In genomic region chr3:107895194-107895719, GRCm38 (mm10) we compare ENCODE assay signal across 8 mouse cellular contexts. TPM values are rescaled to one million over a fixed set of nuclear protein-coding genes. Genes with fewer than 3 reads are reported as not detected.
DNase-seq lines count a peak whose midpoint lies in the region; ATAC-seq and TF ChIP-seq lines count a peak whose summit lies in the region.

No protein-coding gene starts in this region.

- peak overlapping the region; percentile 87; the same call in 1 of the 2 replicates for H3K9ac ChIP-seq in embryonic facial prominence, embryonic 15.5 days
- H3K9ac ChIP-seq in neural tube, embryonic 13.5 days, result peak overlapping the region; percentile 94

- peak overlapping the region; percentile 77 for H3K4me3 ChIP-seq in left cerebral cortex, adult 2 months
- H3K4me3 ChIP-seq in embryonic facial prominence, embryonic 15.5 days (replicated peaks), result peak overlapping the region; percentile 77
- peak overlapping the region; percentile 84 for H3K4me3 ChIP-seq in limb, embryonic 10.5 days
- peak overlapping the region; percentile 77 for H3K4me3 ChIP-seq in neural tube, embryonic 13.5 days

- H3K4me1 ChIP-seq in embryonic facial prominence, embryonic 15.5 days, result peaks cover 9% of the 10 kb centered on the region
- H3K4me1 ChIP-seq in limb, embryonic 10.5 days, result peaks cover 14% of the 10 kb centered on the region
- peaks cover 16% of the 10 kb centered on the region for H3K4me1 ChIP-seq in neural tube, embryonic 13.5 days (replicated peaks)

- peak overlapping the region; percentile 76 for H3K27ac ChIP-seq in left cerebral cortex, adult 2 months
- H3K27ac ChIP-seq in embryonic facial prominence, embryonic 15.5 days (replicated peaks), result peak overlapping the region; percentile 77
- H3K27ac ChIP-seq in limb, embryonic 10.5 days, result peak overlapping the region; percentile 94
- peak overlapping the region; percentile 82; the same call in 1 of the 2 replicates for H3K27ac ChIP-seq in neural tube, embryonic 13.5 days (replicated peaks)

- intact Hi-C loops in left cerebral cortex, adult 2 months (cut with DNase I), result no loop called here
- intact Hi-C loops in gastrocnemius, postnatal 36 days (cut with DNase I), result no loop called here

- H3K4me2 ChIP-seq in embryonic facial prominence, embryonic 15.5 days (replicated peaks), result peak overlapping the region; percentile 79
- H3K4me2 ChIP-seq in neural tube, embryonic 13.5 days, result peak overlapping the region; percentile 83

- H3K36me3 ChIP-seq in embryonic facial prominence, embryonic 15.5 days, result peaks cover 27% of the 10 kb centered on the region
- peaks cover 28% of the 10 kb centered on the region for H3K36me3 ChIP-seq in limb, embryonic 10.5 days
- H3K36me3 ChIP-seq in neural tube, embryonic 13.5 days, result peaks cover 30% of the 10 kb centered on the region

- WGBS in embryonic facial prominence, embryonic 15.5 days, result 10% methylated on average over 6 of the region's 6 CpGs
- 11% methylated on average over 6 of the region's 6 CpGs for WGBS in limb, embryonic 10.5 days
- WGBS in neural tube, embryonic 13.5 days, result 13% methylated on average over 6 of the region's 6 CpGs

- no peak for DNase-seq in left cerebral cortex, adult 2 months (ENCODE audit: extremely low spot score in 1 of 2, low spot score in 2 of 2)
- no peak for DNase-seq in left cerebral cortex, adult 18-20 months (ENCODE audit: low spot score in 2 of 2)
- DNase-seq in limb, embryonic 10.5 days (ENCODE audit: low spot score), result no peak
- no peak for DNase-seq in right cerebral cortex, postnatal 36 days (ENCODE audit: low spot score in 2 of 2)
- no peak for DNase-seq in yolk sac, embryonic 10.5 days (ENCODE audit: low spot score)
- DNase-seq in gastrocnemius, postnatal 36 days, result no peak

- no peaks in the 10 kb centered on the region for H3K27me3 ChIP-seq in embryonic facial prominence, embryonic 15.5 days
- H3K27me3 ChIP-seq in limb, embryonic 10.5 days (ENCODE audit: low read depth, poor library complexity, severe bottlenecking), result no peaks in the 10 kb centered on the region
- H3K27me3 ChIP-seq in neural tube, embryonic 13.5 days, result no peaks in the 10 kb centered on the region

- ATAC-seq in embryonic facial prominence, embryonic 15.5 days (ENCODE audit: insufficient number of reproducible peaks, low FRiP score, low TSS enrichment, low read depth), result no peak
- ATAC-seq in neural tube, embryonic 13.5 days (ENCODE audit: low read depth), result peak; percentile 48

- TF ChIP-seq CTCF in left cerebral cortex, adult 2 months (IDR thresholded peaks at IDR 0.05), result no peak

- no peaks in the 10 kb centered on the region for H3K9me3 ChIP-seq in embryonic facial prominence, embryonic 15.5 days (replicated peaks)
- H3K9me3 ChIP-seq in limb, embryonic 10.5 days (replicated peaks), result no peaks in the 10 kb centered on the region
- no peaks in the 10 kb centered on the region for H3K9me3 ChIP-seq in neural tube, embryonic 13.5 days

RNA-seq across cellular contexts. Expression of gene Gstm5, which starts 0.4 kb away (rescaled TPM):
- 100 to 1,000 TPM; 230 TPM for total RNA-seq in left cerebral cortex, adult 2 months (2021)
- 100 to 1,000 TPM; 229 to 250 TPM for total RNA-seq in left cerebral cortex, adult 18-20 months (2021)
- polyA plus RNA-seq in embryonic facial prominence, embryonic 15.5 days (2015; fragmentation: Nextera tagmentation; extraction: Ambion mirVana), result 213 and 231 TPM in 2 replicates
- polyA plus RNA-seq in limb, embryonic 10.5 days (2016; fragmentation: Nextera tagmentation; extraction: Ambion mirVana), result 198 and 203 TPM in 2 replicates
- polyA plus RNA-seq in neural tube, embryonic 13.5 days (2015; fragmentation: Nextera tagmentation; extraction: Ambion mirVana), result 254 and 286 TPM in 2 replicates
- total RNA-seq in gastrocnemius, postnatal 36 days (2021), result 10 to 100 TPM; 66.3 to 72.8 TPM

RNA-seq across cellular contexts. Expression of gene Eps8l3, which starts 18.2 kb away (rescaled TPM):
- not detected for total RNA-seq in left cerebral cortex, adult 2 months (2021)
- not detected for total RNA-seq in left cerebral cortex, adult 18-20 months (2021)
- not detected in 2 replicates for polyA plus RNA-seq in embryonic facial prominence, embryonic 15.5 days (2015; fragmentation: Nextera tagmentation; extraction: Ambion mirVana)
- not detected in 2 replicates for polyA plus RNA-seq in limb, embryonic 10.5 days (2016; fragmentation: Nextera tagmentation; extraction: Ambion mirVana)
- not detected in 2 replicates for polyA plus RNA-seq in neural tube, embryonic 13.5 days (2015; fragmentation: Nextera tagmentation; extraction: Ambion mirVana)
- total RNA-seq in gastrocnemius, postnatal 36 days (2021), result not detected

RNA-seq across cellular contexts. Expression of gene Gstm7, which starts 36.4 kb away (rescaled TPM):
- 10 to 100 TPM; 82.7 to 85.1 TPM for total RNA-seq in left cerebral cortex, adult 2 months (2021)
- 10 to 100 TPM; 91.2 to 99.8 TPM for total RNA-seq in left cerebral cortex, adult 18-20 months (2021)
- 13.7 and 14.4 TPM in 2 replicates for polyA plus RNA-seq in embryonic facial prominence, embryonic 15.5 days (2015; fragmentation: Nextera tagmentation; extraction: Ambion mirVana)
- polyA plus RNA-seq in limb, embryonic 10.5 days (2016; fragmentation: Nextera tagmentation; extraction: Ambion mirVana), result 12.2 and 26.0 TPM in 2 replicates
- polyA plus RNA-seq in neural tube, embryonic 13.5 days (2015; fragmentation: Nextera tagmentation; extraction: Ambion mirVana), result 98.5 and 102 TPM in 2 replicates
- 10 to 100 TPM in 1 of 2 experiments, 1 to 10 TPM in 1; 6.3 to 15.8 TPM for total RNA-seq in gastrocnemius, postnatal 36 days (2021)

RNA-seq across cellular contexts. Expression of gene Gstm6, which starts 48.3 kb away (rescaled TPM):
- total RNA-seq in left cerebral cortex, adult 2 months (2021), result 1 to 10 TPM; 4.7 to 6.7 TPM
- 1 to 10 TPM; 5.8 to 6.7 TPM for total RNA-seq in left cerebral cortex, adult 18-20 months (2021)
- polyA plus RNA-seq in embryonic facial prominence, embryonic 15.5 days (2015; fragmentation: Nextera tagmentation; extraction: Ambion mirVana), result 6.6 and 6.7 TPM in 2 replicates
- 1.8 and 3.6 TPM in 2 replicates for polyA plus RNA-seq in limb, embryonic 10.5 days (2016; fragmentation: Nextera tagmentation; extraction: Ambion mirVana)
- 11.5 and 14.8 TPM in 2 replicates for polyA plus RNA-seq in neural tube, embryonic 13.5 days (2015; fragmentation: Nextera tagmentation; extraction: Ambion mirVana)
- total RNA-seq in gastrocnemius, postnatal 36 days (2021), result under 1 TPM; 0.22 to 0.61 TPM

Comparison
In these comparisons a context has a peak if more than half of its experiments do, and no peak if none do; other contexts are left out.
1. RNA of gene Gstm7, which starts 36.4 kb away (total RNA-seq): 91.2 to 99.8 TPM in left cerebral cortex, adult 18-20 months and 82.7 to 85.1 TPM in left cerebral cortex, adult 2 months; 6.3 to 15.8 TPM in gastrocnemius, postnatal 36 days; every median in the first group is over 4 times any median in the second.
2. Peak in every context shown above with its lines, with median percentiles within 50 percentile points of each other: H3K27ac ChIP-seq and H3K4me3 ChIP-seq.